Mouse (Mus musculus): ENCODE results near the gene Vezt. TPM values are rescaled to one million over a fixed set of nuclear protein-coding genes. Genes with fewer than 3 reads are reported as not detected.

Vezt gene
- total and polyA plus RNA-seq, 3 experiments = 9.5 to 13.5 TPM; not detected in 1

DNA sequence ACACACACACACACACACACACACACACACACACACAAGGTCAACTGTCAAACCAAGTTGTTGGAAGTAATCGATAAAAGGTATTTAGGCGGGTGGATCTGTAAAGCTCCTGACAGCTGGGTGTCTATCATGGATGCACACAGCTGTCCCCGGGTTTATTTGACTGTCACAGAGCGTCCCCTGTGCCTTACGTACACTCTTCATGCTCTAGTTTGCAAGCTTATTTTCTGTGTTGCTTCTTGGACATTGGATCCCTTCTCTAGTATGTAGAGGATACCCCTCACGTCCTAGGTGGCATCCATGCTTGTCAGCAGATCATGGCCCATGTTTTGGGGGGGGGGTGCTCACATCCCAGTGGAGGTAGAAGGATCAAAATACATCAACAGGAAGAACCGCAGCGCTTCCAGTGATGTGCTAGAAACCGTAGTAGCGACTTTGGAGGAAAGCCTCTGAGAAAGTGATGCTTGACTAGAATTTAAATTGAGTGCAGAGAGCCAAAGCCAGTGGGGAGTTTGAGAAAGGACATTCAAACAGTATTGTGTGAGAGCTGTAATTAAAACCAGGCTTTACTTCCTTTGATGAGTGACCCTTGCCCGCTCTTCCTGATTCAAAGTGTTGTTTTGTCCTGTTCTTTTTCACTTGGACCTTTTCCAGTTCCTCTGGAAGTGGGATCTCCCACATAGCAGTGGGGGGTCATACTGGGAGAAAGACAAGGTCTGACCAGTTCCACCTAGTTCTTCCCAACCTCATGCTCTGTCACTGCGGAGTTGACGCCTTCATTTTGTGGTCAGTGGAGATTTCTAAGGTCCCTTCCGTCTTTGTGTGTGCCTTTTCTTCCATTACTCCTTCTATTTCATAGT is 41.6 kb upstream of the Vezt start:
- TF ChIP-seq POLR2AphosphoS2 (IDR thresholded peaks at IDR 0.05; ENCODE audit: low read length) (no peak), MAX (IDR thresholded peaks at IDR 0.05; ENCODE audit: low read length) (no peak), TAL1 (IDR thresholded peaks at IDR 0.05; ENCODE audit: low read length) (no peak), NRF1 (IDR thresholded peaks at IDR 0.05; ENCODE audit: insufficient read depth, low read depth, low read length, poor library complexity, severe bottlenecking) (no peak), CTCF (IDR thresholded peaks at IDR 0.05 in 2 of 3, conservative IDR thresholded peaks at IDR 0.05 in 1 of 3; ENCODE audit: control insufficient read depth in 1 of 3, insufficient read depth in 1 of 3, low read depth in 2 of 3, low read length in 3 of 3, poor library complexity in 1 of 3, severe bottlenecking in 1 of 3) (no peak), ELF1 (IDR thresholded peaks at IDR 0.05; ENCODE audit: low read depth, low read length) (no peak), EP300 (IDR thresholded peaks at IDR 0.05; ENCODE audit: low read depth in 1 of 2, low read length in 2 of 2) (no peak), SIN3A (IDR thresholded peaks at IDR 0.05; ENCODE audit: low read length) (no peak)
- no peak for DNase-seq (ENCODE audit: low read depth, low spot score)
- Histone ChIP-seq H3K9ac (ENCODE audit: control insufficient read depth, low read depth, low read length, poor library complexity, severe bottlenecking) (no peak overlapping the region), H3K4me3 (ENCODE audit: control insufficient read depth in 1 of 2, insufficient read depth in 1 of 2, low read depth in 2 of 2, low read length in 2 of 2) (no peak overlapping the region), H3K4me1 (ENCODE audit: control insufficient read depth in 1 of 2, insufficient read depth in 2 of 2, low read length in 2 of 2) (peaks cover 4 to 9% of the 10 kb centered on the region in 2 experiments), H3K27ac (ENCODE audit: control insufficient read depth, low read depth, low read length) (no peak overlapping the region), H3K79me2 (ENCODE audit: control insufficient read depth, insufficient read depth, low read length, poor library complexity) (no peaks in the 10 kb centered on the region), H3K9me3 (replicated peaks; ENCODE audit: insufficient read depth, low read length) (no peaks in the 10 kb centered on the region), H3K36me3 (ENCODE audit: control insufficient read depth in 1 of 2, insufficient read depth in 2 of 2, low read length in 2 of 2) (peaks cover 0 to 8% of the 10 kb centered on the region in 2 experiments; a peak in 2 of 4 replicates), H3K27me3 (ENCODE audit: control insufficient read depth in 1 of 2, insufficient read depth in 2 of 2, low read length in 2 of 2) (no peaks in the 10 kb centered on the region)

DNA sequence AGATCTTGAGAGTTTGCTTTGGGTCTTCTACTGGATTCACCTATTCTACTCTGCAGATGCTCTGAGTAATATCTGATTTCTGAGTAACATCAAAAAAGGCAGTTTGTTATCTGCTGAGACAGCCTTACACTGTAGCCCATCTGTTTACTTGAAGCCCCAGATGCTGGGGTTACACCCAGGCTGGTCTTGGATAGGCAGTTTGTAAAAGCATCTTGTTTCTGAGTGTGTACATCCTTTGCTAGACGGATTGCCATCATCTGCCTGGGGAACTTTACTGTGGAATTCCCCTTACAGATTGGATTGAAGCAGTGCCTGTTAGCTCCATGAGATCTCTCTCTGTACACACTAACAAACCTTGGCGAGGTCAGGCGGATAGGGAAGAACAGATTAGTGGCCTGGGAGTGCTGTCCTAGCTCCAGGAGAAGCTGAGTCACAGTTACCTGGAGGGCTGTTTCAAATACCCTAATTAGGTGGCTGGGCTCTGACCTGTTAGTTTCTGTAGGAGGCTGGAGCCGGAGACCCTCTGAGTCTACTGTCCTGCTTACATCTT is 37.4 kb upstream of the Vezt start:
- H3K4me3 ChIP-seq (ENCODE audit: control insufficient read depth in 1 of 2, insufficient read depth in 1 of 2, low read depth in 2 of 2, low read length in 2 of 2) = no peak overlapping the region
- H3K27me3 ChIP-seq (ENCODE audit: control insufficient read depth in 1 of 2, insufficient read depth in 2 of 2, low read length in 2 of 2) = no peaks in the 10 kb centered on the region
- H3K9me3 ChIP-seq (replicated peaks; ENCODE audit: insufficient read depth, low read length) = no peaks in the 10 kb centered on the region
- DNase-seq (ENCODE audit: low read depth, low spot score) = peak; percentile 72
- TF ChIP-seq MYC (IDR thresholded peaks at IDR 0.05; ENCODE audit: low read depth, low read length) (no peak), POLR2AphosphoS2 (IDR thresholded peaks at IDR 0.05; ENCODE audit: low read length) (no peak), POLR2AphosphoS5 (IDR thresholded peaks at IDR 0.05; ENCODE audit: borderline replicate concordance, low read depth, low read length) (no peak), SMC3 (IDR thresholded peaks at IDR 0.05; ENCODE audit: low read depth, low read length) (no peak), NRF1 (IDR thresholded peaks at IDR 0.05; ENCODE audit: insufficient read depth, low read depth, low read length, poor library complexity, severe bottlenecking) (no peak), MAZ (IDR thresholded peaks at IDR 0.05; ENCODE audit: low read depth, low read length) (no peak), TAL1 (IDR thresholded peaks at IDR 0.05; ENCODE audit: low read length) (peak; percentile 58), KAT2A (conservative IDR thresholded peaks at IDR 0.05; ENCODE audit: low read depth, low read length) (no peak), GABPA (IDR thresholded peaks at IDR 0.05; ENCODE audit: low read depth, low read length) (no peak), GATA1 (IDR thresholded peaks at IDR 0.05; ENCODE audit: low read depth, low read length) (peak; percentile 53; the same call in 1 of the 2 replicates), ZMIZ1 (IDR thresholded peaks at IDR 0.05; ENCODE audit: low read depth, low read length) (no peak), MAX (IDR thresholded peaks at IDR 0.05; ENCODE audit: low read length) (no peak), CHD1 (IDR thresholded peaks at IDR 0.05; ENCODE audit: low read depth, low read length) (no peak), POLR2A (IDR thresholded peaks at IDR 0.05; ENCODE audit: control insufficient read depth in 1 of 2, insufficient read depth in 1 of 2, low read depth in 1 of 2, low read length in 2 of 2, poor library complexity in 1 of 2) (no peak), SIN3A (IDR thresholded peaks at IDR 0.05; ENCODE audit: low read length) (no peak), ZC3H11A (IDR thresholded peaks at IDR 0.05; ENCODE audit: low read depth, low read length) (no peak), MXI1 (IDR thresholded peaks at IDR 0.05; ENCODE audit: low read depth, low read length) (no peak), MAFK (IDR thresholded peaks at IDR 0.05; ENCODE audit: borderline replicate concordance, low read depth, low read length) (no peak), NELFE (IDR thresholded peaks at IDR 0.05; ENCODE audit: low read depth, low read length) (no peak), TCF12 (IDR thresholded peaks at IDR 0.05; ENCODE audit: low read depth, low read length) (peak; percentile 45), UBTF (IDR thresholded peaks at IDR 0.05; ENCODE audit: borderline replicate concordance, insufficient read depth, low read depth, low read length) (no peak), E2F4 (IDR thresholded peaks at IDR 0.05; ENCODE audit: borderline replicate concordance, low read depth, low read length) (no peak), EP300 (IDR thresholded peaks at IDR 0.05; ENCODE audit: low read depth in 1 of 2, low read length in 2 of 2) (0 out of 4 replicates have a peak, but pooled peaks of 1 of the 2 experiments have one; percentile 56), RCOR1 (IDR thresholded peaks at IDR 0.05; ENCODE audit: low read depth, low read length) (0 out of 2 replicates have a peak, but pooled peaks have one; percentile 18), TBP (IDR thresholded peaks at IDR 0.05; ENCODE audit: low read depth, low read length) (no peak)
- H3K36me3 ChIP-seq (ENCODE audit: control insufficient read depth in 1 of 2, insufficient read depth in 2 of 2, low read length in 2 of 2) = peaks cover 0 to 10% of the 10 kb centered on the region in 2 experiments; a peak in 2 of 4 replicates
- no peaks in the 10 kb centered on the region for H3K79me2 ChIP-seq (ENCODE audit: control insufficient read depth, insufficient read depth, low read length, poor library complexity)
- no peak overlapping the region for H3K9ac ChIP-seq (ENCODE audit: control insufficient read depth, low read depth, low read length, poor library complexity, severe bottlenecking)
- peak overlapping the region; percentile 49 for H3K27ac ChIP-seq (ENCODE audit: control insufficient read depth, low read depth, low read length)
- peaks cover 4 to 11% of the 10 kb centered on the region in 2 experiments for H3K4me1 ChIP-seq (ENCODE audit: control insufficient read depth in 1 of 2, insufficient read depth in 2 of 2, low read length in 2 of 2)
